Comparison of ENCODE assay signal across 26 mouse cellular contexts in the genomic region with DNA sequence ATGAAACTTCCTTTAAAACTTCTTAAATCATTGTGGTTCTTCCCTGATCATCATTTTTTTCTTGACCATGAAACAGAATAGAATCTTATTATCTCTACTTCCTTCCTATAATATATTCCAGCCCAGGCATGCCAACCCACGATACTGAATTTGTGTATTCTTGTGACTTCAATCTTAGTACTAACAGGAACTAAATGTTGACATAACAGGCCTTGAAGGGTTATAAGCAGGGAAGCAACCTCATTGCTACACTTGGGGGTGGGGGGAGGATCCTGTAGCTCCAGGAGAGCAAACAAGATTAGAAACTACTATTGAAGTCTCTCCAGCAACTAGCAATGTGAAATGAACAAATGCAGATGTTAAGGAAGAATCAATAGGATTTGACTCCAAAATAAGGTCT.
"Had no signal": no experiment of that assay in that cellular context is flagged by ENCODE, and none has a peak within 500 bp of the region (broad histone marks: within the 10 kb centered on the region; RNA-seq: fewer than 3 reads in every experiment).

No protein-coding gene starts in this region.

- H3K36me3 ChIP-seq: heart, embryonic 10.5 days; heart, embryonic 12.5 days; hindbrain, embryonic 10.5 days; hindbrain, embryonic 12.5 days; intestine, embryonic 15.5 days; kidney, embryonic 15.5 days; limb, embryonic 13.5 days had no signal

- H3K27ac ChIP-seq: gastrocnemius, adult 2 months; heart, embryonic 10.5 days; hindbrain, embryonic 10.5 days; hindbrain, embryonic 12.5 days; hindbrain, embryonic 14.5 days; intestine, embryonic 15.5 days; kidney, embryonic 15.5 days; kidney, postnatal 0 days; limb, embryonic 13.5 days had no signal

- DNase-seq: gastrocnemius, adult 2 months; gastrocnemius, postnatal 10 days; gastrocnemius, postnatal 25 days; heart, adult 18-20 months; heart, postnatal 10 days; heart, postnatal 4 days; kidney, adult 18-20 months; kidney, adult 8-10 months; kidney, postnatal 14 days; kidney, postnatal 36 days; layer of hippocampus, adult 9-11 months; layer of hippocampus, postnatal 36 days; left cerebral cortex, postnatal 4 days had no signal

- H3K4me2 ChIP-seq: heart, embryonic 12.5 days; hindbrain, embryonic 12.5 days; hindbrain, embryonic 14.5 days; intestine, embryonic 15.5 days; kidney, embryonic 15.5 days; limb, embryonic 13.5 days had no signal

- H3K9ac ChIP-seq: heart, embryonic 12.5 days; hindbrain, embryonic 12.5 days; hindbrain, embryonic 14.5 days; intestine, embryonic 15.5 days; kidney, embryonic 15.5 days; limb, embryonic 13.5 days had no signal

- ATAC-seq: forebrain, embryonic 16.5 days; hindbrain, embryonic 16.5 days; inflammation-experienced regulatory T-cells, adult 6 months; intestine, embryonic 15.5 days; intestine, postnatal 0 days had no signal

- H3K27me3 ChIP-seq: heart, embryonic 12.5 days; intestine, embryonic 15.5 days had no signal

- H3K4me3 ChIP-seq: gastrocnemius, adult 2 months; heart, embryonic 10.5 days; heart, embryonic 12.5 days; hindbrain, embryonic 10.5 days; hindbrain, embryonic 12.5 days; intestine, embryonic 15.5 days; kidney, embryonic 15.5 days; limb, embryonic 13.5 days had no signal

- H3K9me3 ChIP-seq: heart, embryonic 10.5 days; heart, embryonic 12.5 days; hindbrain, embryonic 10.5 days; hindbrain, embryonic 12.5 days; intestine, embryonic 15.5 days; kidney, embryonic 15.5 days; limb, embryonic 13.5 days had no signal

- H3K4me1 ChIP-seq: heart, embryonic 10.5 days; heart, embryonic 12.5 days; hindbrain, embryonic 10.5 days; hindbrain, embryonic 12.5 days; intestine, embryonic 15.5 days; kidney, embryonic 15.5 days; limb, embryonic 13.5 days had no signal
